Comparison of ENCODE assay signal across 7 mouse cellular contexts in genomic region chr11:74897678-74898516, GRCm38 (mm10). TPM values are rescaled to one million over a fixed set of nuclear protein-coding genes. Genes with fewer than 3 reads are reported as not detected.
DNase-seq lines count a peak whose midpoint lies in the region; ATAC-seq and TF ChIP-seq lines count a peak whose summit lies in the region.

Gene Tsr1, plus strand, starts transcription at chr11:74898071.

- peak; percentile 78 for ATAC-seq in intestine, postnatal 0 days
- peak; percentile 85 for ATAC-seq in limb, embryonic 11.5 days (ENCODE audit: insufficient number of reproducible peaks, low FRiP score, low TSS enrichment, low read depth)
- ATAC-seq in midbrain, embryonic 14.5 days (ENCODE audit: low FRiP score, low TSS enrichment) = peak; percentile 80

- TF ChIP-seq CTCF in intestine, postnatal 0 days (IDR thresholded peaks at IDR 0.05; ENCODE audit: low read depth) = peak; percentile 28

- H3K9ac ChIP-seq in intestine, postnatal 0 days (ENCODE audit: low read depth, low read length) = peak within 1 kb of the TSS; percentile 82
- peak within 1 kb of the TSS; percentile 82 for H3K9ac ChIP-seq in limb, embryonic 11.5 days (ENCODE audit: low read length)
- H3K9ac ChIP-seq in midbrain, embryonic 14.5 days (replicated peaks; ENCODE audit: low read length) = peak within 1 kb of the TSS; percentile 89

- no peaks in the 10 kb centered on the region for H3K4me1 ChIP-seq in intestine, postnatal 0 days (replicated peaks; ENCODE audit: control insufficient read depth, insufficient read depth, low read length)
- 0 out of 2 replicates have a peak, but pooled peaks cover 2% of the 10 kb centered on the region for H3K4me1 ChIP-seq in limb, embryonic 11.5 days (ENCODE audit: control insufficient read depth, insufficient read depth, low read length)
- H3K4me1 ChIP-seq in midbrain, embryonic 14.5 days (ENCODE audit: control insufficient read depth, insufficient read depth, low read length) = peaks cover 13% of the 10 kb centered on the region; the same call in 1 of the 2 replicates

- WGBS in intestine, postnatal 0 days = under 1% methylated on average over 54 of the region's 54 CpGs
- WGBS in limb, embryonic 11.5 days = under 1% methylated on average over 54 of the region's 54 CpGs
- WGBS in midbrain, embryonic 14.5 days = under 1% methylated on average over 54 of the region's 54 CpGs

- H3K4me2 ChIP-seq in intestine, postnatal 0 days (replicated peaks; ENCODE audit: low read depth) = peak within 1 kb of the TSS; percentile 99
- H3K4me2 ChIP-seq in limb, embryonic 11.5 days (ENCODE audit: low read depth, severe bottlenecking) = peak within 1 kb of the TSS; percentile 94
- peak within 1 kb of the TSS; percentile 92 for H3K4me2 ChIP-seq in midbrain, embryonic 14.5 days (ENCODE audit: low read length)

- H3K27me3 ChIP-seq in intestine, postnatal 0 days (replicated peaks; ENCODE audit: control insufficient read depth, insufficient read depth, low read length) = no peaks in the 10 kb centered on the region
- no peaks in the 10 kb centered on the region for H3K27me3 ChIP-seq in limb, embryonic 11.5 days (ENCODE audit: control insufficient read depth, insufficient read depth, low read length)
- no peaks in the 10 kb centered on the region for H3K27me3 ChIP-seq in midbrain, embryonic 14.5 days (ENCODE audit: control insufficient read depth, insufficient read depth, low read length)

- H3K4me3 ChIP-seq in intestine, postnatal 0 days (ENCODE audit: low read depth, low read length) = peak within 1 kb of the TSS; percentile 94
- peak within 1 kb of the TSS; percentile 87 for H3K4me3 ChIP-seq in limb, embryonic 11.5 days (ENCODE audit: low read depth, low read length)
- H3K4me3 ChIP-seq in midbrain, embryonic 14.5 days (replicated peaks; ENCODE audit: low read depth, low read length) = peak within 1 kb of the TSS; percentile 86

- H3K27ac ChIP-seq in intestine, postnatal 0 days (ENCODE audit: low read depth, low read length) = peak within 1 kb of the TSS; percentile 78
- peak within 1 kb of the TSS; percentile 12; the same call in 1 of the 2 replicates for H3K27ac ChIP-seq in limb, embryonic 11.5 days (replicated peaks; ENCODE audit: low read depth, low read length)
- H3K27ac ChIP-seq in midbrain, embryonic 14.5 days (replicated peaks; ENCODE audit: low read depth, low read length) = peak within 1 kb of the TSS; percentile 93

- H3K36me3 ChIP-seq in intestine, postnatal 0 days (ENCODE audit: control insufficient read depth, insufficient read depth) = peaks cover 24% of the 10 kb centered on the region
- peaks cover 30% of the 10 kb centered on the region; the same call in 1 of the 2 replicates for H3K36me3 ChIP-seq in limb, embryonic 11.5 days (ENCODE audit: control insufficient read depth, insufficient read depth, low read length)
- H3K36me3 ChIP-seq in midbrain, embryonic 14.5 days (ENCODE audit: control insufficient read depth, insufficient read depth, low read length) = peaks cover 36% of the 10 kb centered on the region

- DNase-seq in adrenal gland, postnatal 10 days = peak; percentile 93
- peak; percentile 88 for DNase-seq in embryo, embryonic 9.5 days (ENCODE audit: extremely low spot score)
- no peak for DNase-seq in gonadal fat pad, adult 2 months (ENCODE audit: low read depth)
- peak; percentile 92 for DNase-seq in limb, embryonic 11.5 days (ENCODE audit: low spot score)
- DNase-seq in midbrain, embryonic 14.5 days = peak; percentile 96
- DNase-seq in spleen, adult 18-20 months = peak; percentile 81 to 83

- H3K9me3 ChIP-seq in intestine, postnatal 0 days (ENCODE audit: control insufficient read depth) = no peaks in the 10 kb centered on the region
- H3K9me3 ChIP-seq in limb, embryonic 11.5 days (ENCODE audit: control insufficient read depth, low read length) = no peaks in the 10 kb centered on the region
- no peaks in the 10 kb centered on the region for H3K9me3 ChIP-seq in midbrain, embryonic 14.5 days (ENCODE audit: control insufficient read depth, low read length)

RNA-seq across cellular contexts. Expression of gene Tsr1, which starts in this region (rescaled TPM):
- 10 to 100 TPM; 34.6 to 39.2 TPM for total RNA-seq in adrenal gland, postnatal 10 days (2021)
- 9.0 and 13.8 TPM in 2 replicates for polyA plus RNA-seq in gonadal fat pad, adult 2 months (2012; rRNA removed)
- polyA plus RNA-seq in intestine, postnatal 0 days (2015; fragmentation: Nextera tagmentation; extraction: Ambion mirVana) = 16.8 and 17.5 TPM in 2 replicates
- 52.9 and 59.9 TPM in 2 replicates for polyA plus RNA-seq in limb, embryonic 11.5 days (2014; fragmentation: Nextera tagmentation; extraction: Ambion mirVana)
- 25.6 and 31.0 TPM in 2 replicates for polyA plus RNA-seq in midbrain, embryonic 14.5 days (2014; fragmentation: Nextera tagmentation; extraction: Ambion mirVana)

Comparison
In these comparisons a context has a peak if more than half of its experiments do, and no peak if none do; other contexts are left out.
1. H3K27ac ChIP-seq: peak in every context shown above with its lines; median percentile 93 in midbrain, embryonic 14.5 days; 78 in intestine, postnatal 0 days; 12 in limb, embryonic 11.5 days.